Mouse (Mus musculus) hindbrain, embryonic 10.5 days (tissue): ENCODE data around the gene Olfr1512. TPM values are rescaled to one million over a fixed set of nuclear protein-coding genes. Genes with fewer than 3 reads are reported as not detected.
A peak's percentile ranks its signal among the peaks of the same experiment; 100 is the strongest.

Experiments
- DNase-seq: peaks from one replicate; pipeline ENCODE4 v3.0.0-alpha.2; 2017; ENCODE audit warnings: low spot score
- H3K27ac ChIP-seq: fragments of 300-500 bp; sonication (generic); 2 replicates; pipeline ENCODE4 v1.5.1; 2016; ENCODE audit warnings: mild to moderate bottlenecking, moderate library complexity
- H3K27me3 ChIP-seq: fragments of 300-500 bp; sonication (generic); 2 replicates; pipeline ENCODE4 v1.6.1; 2016; ENCODE audit warnings: mild to moderate bottlenecking; ENCODE audit not compliant: poor library complexity, insufficient read depth, severe bottlenecking
- H3K36me3 ChIP-seq: fragments of 300-500 bp; sonication (generic); 2 replicates; pipeline ENCODE4 v1.6.1; 2016; ENCODE audit warnings: mild to moderate bottlenecking, moderate library complexity
- H3K4me1 ChIP-seq: fragments of 300-500 bp; sonication (generic); replicated peaks from 2 replicates; pipeline ENCODE4 v1.6.1; 2016; ENCODE audit warnings: mild to moderate bottlenecking
- H3K4me3 ChIP-seq: fragments of 300-500 bp; sonication (generic); 2 replicates; pipeline ENCODE4 v1.5.1; 2016; ENCODE audit warnings: mild to moderate bottlenecking, moderate library complexity
- H3K9me3 ChIP-seq: fragments of 300-500 bp; sonication (generic); 2 replicates; pipeline ENCODE4 v1.6.1; 2016; ENCODE audit warnings: mild to moderate bottlenecking, moderate library complexity
- WGBS: fragments of 180-500 bp; shearing (Covaris S2); methylation state at CpG from one replicate; pipeline ENCODE4 v1.1.7; 2016; 5-methylcytosine and 5-hydroxymethylcytosine counted together
- polyA plus RNA-seq: library from polyadenylated mRNA; unstranded; fragments of >200 nt; fragmentation: Nextera tagmentation; extraction: Ambion mirVana; gene quantifications from 2 replicates; pipeline ENCODE4 v1.2.1, GENCODE M21; 2016

Olfr1512 gene
- polyA plus RNA-seq, 1 experiment from 2014 or later = not detected

GRCm38 (mm10) chr14:52327910-52328812 is 50.8 kb downstream of the Olfr1512 start, which contains the start of gene Sall2:
Sall2 (minus strand) TSS chr14:52328762.
- Histone ChIP-seq H3K4me1 (peaks cover 69% of the 10 kb centered on the region), H3K4me3 (peak within 1 kb of the TSS; percentile 73), H3K27ac (peak within 1 kb of the TSS; percentile 95), H3K36me3 (peaks cover 9% of the 10 kb centered on the region), H3K27me3 (no peaks in the 10 kb centered on the region), H3K9me3 (no peaks in the 10 kb centered on the region)
- WGBS = 1% methylated on average over 26 of the region's 26 CpGs
- DNase-seq = peak; percentile 61

GRCm38 (mm10) chr14:52327375-52327901 is 51.5 kb downstream of the Olfr1512 start:
- peak overlapping the region; percentile 73 for H3K4me3 ChIP-seq
- WGBS = under 1% methylated on average over 14 of the region's 14 CpGs
- peaks cover 9% of the 10 kb centered on the region for H3K36me3 ChIP-seq
- peaks cover 65% of the 10 kb centered on the region for H3K4me1 ChIP-seq
- peak overlapping the region; percentile 95 for H3K27ac ChIP-seq
- DNase-seq = no peak
- H3K27me3 ChIP-seq = no peaks in the 10 kb centered on the region
- no peaks in the 10 kb centered on the region for H3K9me3 ChIP-seq

DNA sequence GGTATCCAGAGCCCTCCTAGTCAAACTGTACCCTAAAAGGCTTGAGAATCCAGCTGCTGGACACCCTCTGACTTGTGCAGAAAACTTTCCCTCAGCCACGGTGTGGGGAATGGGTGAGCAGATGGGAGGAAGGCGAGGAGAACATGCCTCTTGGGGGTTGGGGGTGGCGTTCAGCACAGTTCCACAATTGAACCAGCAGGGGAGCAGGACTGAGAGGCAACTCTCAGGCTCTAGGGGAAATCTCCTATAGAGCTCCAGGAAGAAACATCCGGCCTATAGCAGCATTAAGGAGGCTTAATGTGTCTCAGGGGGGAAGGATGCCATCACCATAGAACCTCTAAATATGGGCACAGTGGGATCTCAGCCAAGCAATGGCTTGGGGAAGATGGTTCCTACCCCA is 53.1 kb downstream of the Olfr1512 start:
- Histone ChIP-seq H3K27me3 (no peaks in the 10 kb centered on the region), H3K36me3 (peaks cover 9% of the 10 kb centered on the region), H3K9me3 (no peaks in the 10 kb centered on the region), H3K4me3 (peak overlapping the region; percentile 73), H3K27ac (peak overlapping the region; percentile 95), H3K4me1 (peaks cover 49% of the 10 kb centered on the region)
- 4% methylated on average over 4 of the region's 4 CpGs for WGBS
- DNase-seq = peak; percentile 42

Other genes with a start within 250 kb of the Olfr1512 start
- 60.2 and 82.3 TPM in 2 replicates for gene Supt16, start 181.8 kb downstream of the Olfr1512 start, polyA plus RNA-seq
- gene Chd8, start 121.4 kb downstream of the Olfr1512 start, polyA plus RNA-seq = 38.7 and 44.5 TPM in 2 replicates
- gene Tox4, start 100.0 kb downstream of the Olfr1512 start, polyA plus RNA-seq = 52.1 and 55.4 TPM in 2 replicates
- gene Rab2b, start 99.6 kb downstream of the Olfr1512 start, polyA plus RNA-seq = 29.2 and 36.2 TPM in 2 replicates
- 57.7 and 64.2 TPM in 2 replicates for gene Mettl3, start 74.0 kb downstream of the Olfr1512 start, polyA plus RNA-seq
- 56.9 and 60.3 TPM in 2 replicates for gene Sall2, start 50.4 kb downstream of the Olfr1512 start, polyA plus RNA-seq
- gene Olfr1513, start 22.8 kb downstream of the Olfr1512 start, polyA plus RNA-seq = not detected in 2 replicates
- gene Olfr1511, start 18.2 kb upstream of the Olfr1512 start, polyA plus RNA-seq = not detected in 2 replicates
- gene Olfr1510, start 35.2 kb upstream of the Olfr1512 start, polyA plus RNA-seq = not detected in 2 replicates
- gene Olfr1509, start 63.8 kb upstream of the Olfr1512 start, polyA plus RNA-seq = not detected in 2 replicates
- gene Olfr1508, start 88.3 kb upstream of the Olfr1512 start, polyA plus RNA-seq = not detected in 2 replicates
- gene Olfr1507, start 116.6 kb upstream of the Olfr1512 start, polyA plus RNA-seq = not detected in 2 replicates